Mouse (Mus musculus): Measurements from ENCODE around the gene Arpc4.
A peak's percentile ranks its signal among the peaks of the same experiment; 100 is the strongest.

Arpc4 gene

DNA sequence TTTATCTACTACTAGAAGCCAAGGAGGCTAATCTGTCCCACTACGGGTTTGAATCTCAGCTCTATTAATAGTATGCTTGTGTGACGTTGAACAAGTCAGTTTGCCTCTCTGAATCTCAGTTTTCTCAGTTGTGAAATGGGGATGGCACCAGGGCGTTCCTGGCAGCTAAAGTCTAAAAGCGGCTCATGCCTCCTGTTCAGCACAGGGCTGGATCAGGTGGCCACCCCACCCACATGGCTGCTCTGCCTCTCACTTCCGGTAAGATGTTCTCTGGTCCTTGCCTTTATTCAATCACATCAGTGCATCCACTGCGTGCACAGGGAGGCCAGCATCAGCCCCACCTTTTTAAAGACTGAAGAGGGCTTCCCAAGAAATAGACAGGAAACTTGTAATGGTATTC is 27.6 kb downstream of the Arpc4 start:
- no peak for DNase-seq

GRCm38 (mm10) chr6:113406683-113407082 is 28.8 kb downstream of the Arpc4 start:
- DNase-seq, result no peak

- no peak for DNase-seq
These were observed 32.1 kb downstream of the Arpc4 start for GRCm38 (mm10) chr6:113410001-113410400.

- peak; percentile 34 for DNase-seq
These were observed 38.5 kb downstream of the Arpc4 start for GRCm38 (mm10) chr6:113416416-113416815.

GRCm38 (mm10) chr6:113418441-113419198 is 40.7 kb downstream of the Arpc4 start:
- DNase-seq, result peak; percentile 24

- peak; percentile 98 for DNase-seq
These were observed 41.3 kb downstream of the Arpc4 start, which contains the start of gene Rpusd3 for GRCm38 (mm10) chr6:113419199-113419587. TSS of gene Rpusd3 (minus strand) at chr6:113419340.

DNA sequence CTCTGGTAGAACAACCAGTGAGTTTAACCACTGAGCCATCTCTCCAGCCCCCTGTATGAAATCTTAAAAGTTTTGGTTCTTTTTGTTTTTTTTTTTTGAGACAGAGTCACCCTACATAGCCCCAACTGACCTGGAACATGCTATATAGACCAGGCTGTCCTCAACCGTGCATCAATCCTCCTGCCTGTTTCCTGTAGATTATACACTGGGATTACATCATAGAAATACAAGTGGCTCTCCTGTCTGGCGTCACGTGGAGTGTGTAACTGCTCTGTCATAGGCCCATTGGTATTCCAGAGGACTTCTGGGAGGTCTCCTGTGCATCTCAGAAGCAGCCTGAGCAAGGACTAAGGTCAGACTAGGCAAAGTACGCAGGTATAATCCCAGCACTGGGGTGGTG is 45.1 kb downstream of the Arpc4 start:
- DNase-seq, result no peak

DNA sequence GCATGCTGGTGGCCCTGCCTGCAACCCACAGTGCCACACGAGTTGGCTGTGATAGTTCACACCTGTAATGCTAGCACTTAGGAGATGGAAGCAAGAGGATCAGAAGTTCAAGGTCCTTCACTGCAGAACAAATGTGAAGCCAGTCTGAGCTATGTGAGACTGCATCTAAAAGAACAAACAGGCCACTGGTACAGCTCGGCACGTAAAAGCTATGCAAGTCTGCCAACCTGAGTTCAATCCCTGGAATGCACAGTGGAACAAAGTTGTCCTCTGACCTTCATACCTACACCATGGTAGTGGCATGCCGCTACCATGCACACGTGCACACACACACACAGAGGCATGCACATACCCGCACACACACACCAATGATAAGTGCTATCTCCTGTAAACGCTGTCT is 46.3 kb downstream of the Arpc4 start:
- DNase-seq, result no peak

- DNase-seq, result peak; percentile 38
These were observed 48.8 kb downstream of the Arpc4 start for GRCm38 (mm10) chr6:113426696-113427095.

DNA sequence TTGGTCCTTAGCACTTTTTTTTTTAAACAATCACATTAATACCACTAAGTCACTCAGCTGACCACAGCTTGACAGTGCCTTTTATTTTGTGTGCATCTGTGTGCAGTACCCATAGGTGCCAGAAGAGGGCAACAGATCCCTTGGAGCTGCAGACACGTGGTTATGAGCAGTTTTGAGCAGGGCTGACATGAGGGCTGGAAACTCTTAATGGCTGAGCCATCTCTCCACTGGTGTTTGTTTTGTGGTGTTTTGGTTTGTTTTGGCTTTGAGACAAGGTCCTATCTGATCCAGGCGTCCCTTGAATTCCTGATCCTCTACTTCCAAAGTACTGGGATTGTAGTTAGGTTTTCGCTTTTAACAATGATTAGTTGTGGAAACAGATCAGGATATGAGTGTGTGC is 49.5 kb downstream of the Arpc4 start:
- peak; percentile 65 for DNase-seq

GRCm38 (mm10) chr6:113428006-113428405 is 50.1 kb downstream of the Arpc4 start:
- DNase-seq, result no peak

- DNase-seq, result no peak
These were observed 52.0 kb downstream of the Arpc4 start for GRCm38 (mm10) chr6:113429965-113430364.

- no peak for DNase-seq
These were observed 52.9 kb downstream of the Arpc4 start for GRCm38 (mm10) chr6:113430846-113431245.

GRCm38 (mm10) chr6:113431801-113432200 is 53.9 kb downstream of the Arpc4 start:
- DNase-seq, result no peak

- no peak for DNase-seq
These were observed 55.7 kb downstream of the Arpc4 start for GRCm38 (mm10) chr6:113433661-113434060.

DNA sequence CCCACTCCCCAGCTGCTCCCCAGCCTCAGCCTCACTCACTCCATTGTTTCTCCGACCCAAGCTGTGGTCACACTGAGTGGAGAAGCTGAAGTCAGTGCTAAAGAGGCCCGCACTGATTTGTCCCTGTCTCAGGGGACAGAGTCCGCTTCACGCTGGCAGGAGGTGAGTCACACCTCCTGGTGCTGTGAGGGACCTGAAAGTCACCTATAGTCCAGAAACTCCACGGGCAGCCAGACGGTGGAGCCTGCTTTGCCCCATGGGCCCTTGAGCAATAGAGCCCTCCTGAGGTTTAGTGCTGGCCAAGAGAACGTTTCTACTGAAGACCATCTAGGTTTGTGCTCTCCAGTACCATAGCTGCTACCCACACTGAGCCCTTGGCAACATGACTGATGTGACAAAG is 56.8 kb downstream of the Arpc4 start:
- DNase-seq, result no peak

DNA sequence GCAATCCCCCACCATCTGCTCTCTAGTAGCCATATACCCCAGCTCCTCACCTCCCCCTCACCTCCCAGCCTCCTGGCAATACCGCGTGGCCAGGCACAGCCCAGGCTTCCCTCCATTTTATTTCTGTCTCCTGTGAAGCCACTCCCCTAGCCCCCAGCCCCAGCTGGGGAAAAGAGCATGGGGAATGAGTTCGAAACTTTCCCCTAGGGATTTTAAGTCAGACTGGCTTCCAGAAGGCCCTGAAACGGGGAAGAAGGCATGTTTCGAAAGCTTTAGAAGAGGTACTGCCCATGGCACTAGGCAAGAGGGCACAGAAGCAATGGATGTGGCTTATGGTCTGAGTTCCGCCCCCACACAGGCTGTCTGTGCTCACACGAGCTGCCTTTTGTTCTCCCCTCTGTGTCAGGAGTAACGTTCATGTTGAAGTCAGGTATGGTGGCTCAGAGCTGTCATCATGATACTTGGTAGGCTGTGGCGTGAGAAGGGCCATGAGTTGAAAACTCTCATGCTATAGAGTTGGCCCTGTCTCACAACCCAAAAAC is 57.8 kb downstream of the Arpc4 start, which contains the start of gene Cidec:
Cidec (minus strand) TSS at position 97 of the 542 bp plus-strand sequence.
- peak; percentile 67 for DNase-seq

- DNase-seq, result no peak
These were observed 59.2 kb downstream of the Arpc4 start for GRCm38 (mm10) chr6:113437135-113437534.

GRCm38 (mm10) chr6:113438721-113439430 is 61.0 kb downstream of the Arpc4 start:
- DNase-seq, result peak; percentile 56
